Mouse (Mus musculus) CD4-positive, CD25-positive, alpha-beta regulatory T cell, adult 4 months (primary cell): Measurements from ENCODE around the gene Lrg1. TPM values are rescaled to one million over a fixed set of nuclear protein-coding genes. Genes with fewer than 3 reads are reported as not detected.

Source experiments
- ATAC-seq: one replicate; pipeline ENCODE4 v1.8.0; 2017
- polyA plus RNA-seq, 2 experiments: library from polyadenylated mRNA; unstranded; fragments of 100-300 nt; shearing (Covaris generic); gene quantifications; one replicate each; pipeline ENCODE4 v1.2.1; 2017

The Lrg1 gene
- polyA plus RNA-seq, 2 experiments from 2014 or later: not detected

DNA sequence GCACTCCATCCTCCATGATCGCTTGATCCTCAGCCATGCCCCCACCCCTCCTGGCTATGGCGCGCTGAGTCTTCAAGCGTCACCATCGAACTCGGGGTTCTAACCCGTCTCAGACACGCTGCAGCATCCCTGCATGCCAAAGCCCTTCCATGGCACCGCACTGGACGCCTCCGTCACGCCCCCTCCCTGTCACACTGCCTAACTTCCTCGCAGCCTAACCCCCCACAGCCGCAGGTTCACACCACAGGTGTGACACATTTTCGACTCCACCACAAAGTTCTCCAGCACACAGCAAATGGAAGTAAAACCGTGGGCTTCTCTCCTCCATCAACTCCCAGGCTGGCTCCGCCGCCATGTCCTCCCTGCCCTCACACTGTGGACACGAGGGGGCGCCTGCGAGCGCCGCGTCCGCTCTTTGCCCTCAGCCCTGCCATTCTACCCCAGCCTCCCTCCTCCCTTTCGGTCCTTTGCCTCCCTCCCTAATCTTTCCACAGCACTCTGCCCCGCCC, 12.7 kb upstream of the Lrg1 start:
- ATAC-seq: peak; percentile 73

DNA sequence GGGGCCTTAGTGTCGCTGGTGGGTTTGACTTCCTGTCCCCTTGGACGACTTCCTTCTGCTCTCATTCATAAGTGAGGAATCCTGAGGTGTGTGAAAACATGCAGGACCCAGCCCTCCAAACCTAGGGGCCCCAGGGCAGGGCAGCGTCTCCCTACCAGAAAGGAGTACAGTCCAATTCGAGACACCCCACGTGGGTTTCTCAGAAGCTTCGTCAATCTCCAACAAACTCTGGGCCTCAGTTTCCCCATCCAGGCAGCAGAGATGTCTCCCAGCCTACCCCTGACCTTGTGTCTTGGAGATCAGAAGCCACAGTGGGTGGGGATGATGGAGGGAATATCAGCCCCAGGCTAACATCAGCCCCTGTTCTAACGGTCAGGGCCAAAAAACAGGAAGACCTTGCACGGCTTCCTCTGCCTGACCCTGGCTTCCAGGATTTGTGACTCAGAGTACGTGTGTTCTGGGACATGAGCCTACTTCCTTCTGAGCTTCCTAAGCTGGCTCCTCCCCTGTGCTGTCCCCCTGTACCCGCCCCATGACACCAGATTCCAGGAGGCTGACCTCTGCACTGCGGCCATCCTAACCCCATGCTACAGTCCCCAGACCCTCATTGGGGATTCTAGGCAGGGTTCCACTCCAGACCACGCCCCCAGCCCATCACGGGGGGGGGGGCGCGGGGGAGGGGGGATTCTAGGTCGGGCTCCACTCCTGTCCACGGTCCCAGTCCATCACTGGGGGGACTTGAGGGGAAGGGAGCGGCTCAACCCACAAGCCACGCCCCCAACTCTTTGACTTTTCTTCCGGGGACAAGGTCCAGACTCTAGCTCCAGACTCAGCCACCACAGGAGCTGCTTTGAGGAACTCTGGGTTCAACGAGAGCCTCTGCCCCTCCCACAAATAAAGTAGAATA, 11.9 kb upstream of the Lrg1 start:
- peak; percentile 15 for ATAC-seq

GRCm38 (mm10) chr17:56132661-56133060, 10.9 kb upstream of the Lrg1 start:
- peak; percentile 53 for ATAC-seq

GRCm38 (mm10) chr17:56131814-56132213, 10.0 kb upstream of the Lrg1 start:
- ATAC-seq: no peak

DNA sequence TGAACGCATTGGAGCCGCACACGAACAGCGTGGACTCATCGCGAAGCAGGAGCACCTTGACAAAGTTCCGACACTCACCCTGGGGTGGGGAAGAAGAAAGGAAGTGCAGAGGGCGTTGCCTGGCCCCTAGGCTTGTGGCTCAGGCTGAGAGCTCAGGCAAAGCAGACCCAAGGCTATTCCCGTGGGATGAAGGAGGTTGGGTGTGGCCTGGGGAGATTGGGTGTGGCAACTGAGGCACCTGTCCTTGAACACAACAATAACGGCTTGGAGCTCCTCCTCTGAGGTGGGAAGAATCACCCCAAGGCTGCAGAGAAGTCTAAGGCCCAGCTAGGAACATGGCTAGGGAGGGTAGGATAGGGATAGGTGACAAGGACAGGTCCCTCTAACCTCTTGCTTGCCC, 9.3 kb upstream of the Lrg1 start:
- no peak for ATAC-seq

DNA sequence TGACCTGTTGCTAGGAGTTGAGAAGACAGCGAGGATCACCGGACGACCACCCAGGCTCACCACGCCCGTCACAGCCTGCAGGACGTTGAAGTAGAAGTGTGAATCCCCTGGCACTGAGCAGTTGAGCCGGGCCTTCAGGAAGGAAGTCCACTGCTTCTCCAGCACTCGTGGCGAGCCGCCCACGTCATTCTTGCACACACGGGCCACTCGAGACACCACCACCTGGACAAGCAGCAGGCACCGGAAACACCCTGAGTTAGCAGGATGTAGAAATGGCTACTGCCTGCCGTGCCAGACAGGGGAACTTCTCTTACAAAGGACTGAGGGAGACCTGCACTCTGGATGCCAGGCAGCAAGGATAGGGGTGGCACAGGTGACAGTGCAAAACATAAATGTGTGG, 6.4 kb upstream of the Lrg1 start:
- ATAC-seq: no peak

GRCm38 (mm10) chr17:56126175-56126574, 4.4 kb upstream of the Lrg1 start:
- ATAC-seq: no peak

DNA sequence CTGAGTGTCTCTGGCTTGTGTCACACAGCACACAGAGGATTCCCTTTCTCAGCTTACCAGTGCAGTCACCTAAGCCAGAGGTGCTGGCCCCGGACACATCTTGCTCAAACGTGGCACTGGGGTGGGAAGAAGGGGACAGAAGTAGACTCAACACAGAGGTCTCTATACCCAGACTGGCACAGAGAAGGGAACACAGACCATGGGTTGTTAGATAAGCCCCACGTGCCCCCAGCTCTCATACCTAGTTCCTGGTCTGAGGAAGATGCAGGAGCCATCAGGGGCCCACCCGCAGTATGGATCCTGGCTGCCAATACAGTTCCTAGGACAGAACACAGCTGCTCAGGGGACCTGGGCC, 3.5 kb upstream of the Lrg1 start:
- no peak for ATAC-seq

GRCm38 (mm10) chr17:56124377-56125275, 2.8 kb upstream of the Lrg1 start:
- ATAC-seq: peak; percentile 54

DNA sequence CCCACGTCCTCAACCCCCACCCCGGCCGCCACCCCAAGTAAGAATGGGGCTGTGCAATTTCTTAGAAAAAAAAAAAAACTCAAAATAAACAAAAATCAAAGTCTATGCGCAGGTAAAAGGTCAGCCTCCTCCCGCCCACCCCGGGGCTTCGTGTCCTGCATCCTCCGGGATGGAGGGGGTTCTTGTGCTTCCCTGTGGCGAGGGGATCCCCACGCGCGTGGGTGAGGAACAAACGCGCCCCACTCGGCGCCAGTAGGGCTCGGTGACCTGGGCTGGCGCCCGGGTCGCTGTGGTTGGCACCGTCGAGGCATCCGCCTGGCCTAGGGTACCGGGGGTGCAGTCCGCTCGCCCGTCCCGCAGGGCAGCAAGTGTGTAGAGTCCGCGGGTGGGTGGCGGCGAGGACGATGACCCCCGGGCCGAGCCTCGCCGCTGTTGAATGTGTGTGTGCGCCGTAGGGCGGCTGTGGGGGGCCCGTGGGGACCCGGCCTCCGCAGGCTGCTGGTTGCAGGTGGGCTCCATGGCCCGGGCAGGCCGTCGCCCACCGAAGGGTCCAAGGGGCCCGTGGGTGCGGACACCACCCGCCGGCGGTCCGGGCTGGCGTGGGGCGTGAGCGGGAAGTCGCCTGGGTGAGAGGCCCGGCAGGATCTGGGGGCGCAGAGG, 2.0 kb upstream of the Lrg1 start:
- no peak for ATAC-seq

DNA sequence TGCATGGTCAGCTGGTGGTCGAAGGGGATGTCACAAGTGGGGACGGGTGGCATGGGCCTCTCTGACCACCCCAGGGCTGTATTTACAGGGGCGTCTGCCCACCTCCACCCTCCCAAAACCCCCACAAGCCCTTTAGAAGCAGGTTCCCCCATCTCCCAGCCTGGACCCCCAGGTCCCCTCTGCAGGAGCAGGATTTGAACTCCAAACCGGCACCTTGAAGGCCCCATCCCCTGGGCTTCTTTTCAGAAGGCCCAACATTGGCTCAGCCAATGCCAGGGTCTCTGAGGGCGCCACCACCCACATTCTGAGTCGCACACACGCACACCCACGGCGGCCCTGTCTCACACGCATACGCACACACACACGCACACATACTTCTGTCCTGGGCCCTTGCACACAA, 1.4 kb upstream of the Lrg1 start:
- ATAC-seq: no peak

- no peak for ATAC-seq
These were observed 1.6 kb downstream of the Lrg1 start for GRCm38 (mm10) chr17:56119981-56120880.

- no peak for ATAC-seq
These were observed 2.4 kb downstream of the Lrg1 start for GRCm38 (mm10) chr17:56119431-56119830.

DNA sequence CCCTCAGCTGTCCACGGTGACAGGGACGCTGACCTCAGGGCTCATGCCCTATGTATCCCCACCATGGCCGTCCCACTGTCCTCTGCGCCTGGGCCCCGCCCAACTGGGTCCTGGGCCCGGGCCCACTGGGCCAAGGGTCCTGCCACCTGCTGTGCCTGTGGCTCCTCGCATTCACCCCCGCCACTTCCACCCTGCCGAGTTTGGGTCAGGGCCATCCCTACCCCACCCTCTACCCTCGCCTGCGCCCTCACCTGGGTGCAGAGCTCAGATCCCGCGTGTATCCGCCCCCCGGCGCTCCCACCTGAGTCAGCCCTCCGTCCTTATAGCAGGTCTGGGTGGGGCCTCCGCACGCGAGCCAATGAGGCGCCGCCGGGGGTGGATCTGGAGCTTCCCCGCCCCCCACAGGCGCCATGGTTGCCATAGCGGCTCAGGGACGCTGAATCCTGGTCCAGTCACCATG, 4.5 kb downstream of the Lrg1 start, which contains the start of gene Plin5:
Plin5 (minus strand) TSS at position 346 of the 460 bp plus-strand sequence.
- ATAC-seq: no peak

DNA sequence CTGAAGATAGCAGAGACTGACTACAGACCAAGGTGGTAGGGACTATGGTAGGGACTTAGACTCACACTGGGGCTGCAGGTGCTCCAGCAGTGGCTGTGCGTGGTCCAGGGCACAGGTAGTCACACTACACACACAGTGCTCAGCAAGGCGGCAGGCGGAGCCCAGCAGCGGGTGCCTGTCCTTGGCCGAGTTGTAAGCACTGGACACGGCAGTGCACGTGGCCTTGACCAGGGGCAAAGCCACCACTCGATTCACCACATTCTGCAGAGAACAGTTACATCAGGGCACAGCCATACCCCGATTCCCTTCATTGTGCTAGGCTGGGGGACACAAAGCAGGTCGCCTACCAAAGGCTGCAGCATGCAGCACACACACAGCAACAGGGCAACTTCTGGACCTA, 5.6 kb downstream of the Lrg1 start:
- no peak for ATAC-seq

DNA sequence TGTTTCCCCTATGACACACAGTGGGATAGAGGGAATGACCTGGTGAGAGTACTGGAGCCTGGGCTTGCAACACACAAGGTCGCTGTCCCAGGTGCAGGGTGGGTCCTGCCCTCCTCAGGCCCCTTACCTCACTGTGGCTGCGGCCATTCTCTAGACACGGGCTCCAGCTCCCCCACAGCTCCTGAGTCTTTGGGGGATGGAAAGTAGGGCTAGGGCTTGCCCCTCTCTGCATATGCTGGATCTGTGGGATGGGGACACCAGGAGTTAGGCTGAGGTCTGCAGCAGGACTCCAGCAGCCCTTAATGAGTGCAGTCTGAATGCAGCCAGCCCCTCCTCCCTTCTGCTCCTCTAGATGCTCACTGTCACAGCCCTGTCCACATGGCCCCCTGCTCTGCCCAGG, 9.1 kb downstream of the Lrg1 start:
- ATAC-seq: no peak

DNA sequence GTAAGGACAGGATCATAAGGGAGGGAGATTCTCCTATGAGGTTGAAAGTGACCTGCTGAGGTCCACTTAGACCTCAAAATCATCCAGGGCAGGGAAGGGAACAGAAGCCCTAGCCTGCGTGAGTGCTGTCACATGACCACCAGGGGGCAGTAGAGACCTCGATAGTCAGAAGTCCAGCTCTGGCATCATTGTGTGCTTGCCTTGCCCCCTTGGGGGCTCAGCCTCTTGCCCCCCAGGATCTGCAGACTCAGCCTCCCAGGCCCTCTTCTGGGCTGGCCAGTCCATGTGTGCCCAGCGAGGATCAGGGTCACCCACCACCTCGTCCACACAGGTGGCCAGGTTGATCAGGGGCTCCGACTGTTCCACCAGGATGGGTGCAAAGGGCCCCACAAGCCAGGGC, 9.9 kb downstream of the Lrg1 start:
- peak; percentile 56 for ATAC-seq

- ATAC-seq: no peak
These were observed 10.8 kb downstream of the Lrg1 start for GRCm38 (mm10) chr17:56111021-56111420.

DNA sequence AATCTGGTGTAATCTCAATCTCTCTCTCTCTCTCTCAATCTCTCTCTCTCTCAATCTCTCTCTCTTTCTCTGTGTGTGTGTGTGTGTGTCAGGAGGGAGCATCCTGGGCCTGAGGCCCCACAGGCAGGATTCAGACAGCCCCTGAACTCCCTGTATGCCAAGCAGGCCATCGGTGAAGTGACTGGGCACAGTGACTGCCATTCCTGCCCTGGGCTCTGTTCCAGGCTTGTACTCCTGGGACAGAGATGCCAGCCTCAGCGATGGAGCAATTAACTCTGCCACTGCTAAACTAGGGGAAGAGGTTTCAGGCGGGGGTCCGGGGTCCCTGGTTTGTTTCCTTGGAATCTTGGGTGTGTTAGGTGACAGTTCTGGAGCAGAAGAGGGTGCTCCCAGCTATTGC, 11.2 kb downstream of the Lrg1 start:
- no peak for ATAC-seq

DNA sequence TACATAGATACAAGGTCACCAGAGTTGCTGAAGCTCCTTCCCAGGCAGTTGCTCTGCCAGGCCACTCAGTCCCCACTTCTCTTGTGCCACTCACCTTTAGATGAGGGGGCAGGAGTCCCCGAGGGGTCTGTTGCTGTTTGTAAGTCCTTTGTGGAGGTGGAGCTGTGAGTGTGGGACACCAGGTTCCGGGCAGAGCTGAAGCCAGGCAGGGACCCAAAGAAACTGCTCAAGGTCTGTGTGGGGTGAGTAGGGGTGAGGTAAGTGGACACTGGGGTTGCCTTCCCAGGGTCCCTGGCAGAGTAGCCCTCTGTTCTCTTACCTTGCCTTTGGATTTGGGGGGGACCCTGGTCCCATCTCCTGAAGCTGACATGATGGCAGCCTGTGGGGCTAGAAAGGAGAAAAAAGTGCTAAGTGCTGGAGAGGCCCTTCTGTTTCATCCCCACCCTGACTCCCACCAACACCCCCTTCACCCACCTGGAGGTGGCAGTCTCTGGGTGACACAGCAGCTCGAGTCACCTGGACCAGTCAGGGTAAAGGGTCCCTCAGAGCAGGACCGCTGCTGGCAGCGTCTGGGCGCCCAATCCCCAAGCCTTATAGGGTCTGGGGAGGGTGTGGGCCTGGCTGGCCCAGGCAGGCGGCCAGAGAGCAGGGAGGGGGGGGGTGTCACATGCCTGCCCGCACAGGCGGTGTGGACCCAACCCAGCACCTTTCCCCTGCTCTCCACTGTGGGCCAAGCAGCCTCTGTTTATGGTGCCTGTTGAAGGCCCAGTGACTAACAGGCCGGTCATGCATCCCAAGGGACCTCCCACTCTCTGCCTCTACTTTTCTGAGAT, 12.4 kb downstream of the Lrg1 start, which contains the start of gene Plin4:
Plin4 (minus strand) TSS at position 585 of the 833 bp plus-strand sequence.
- no peak for ATAC-seq
